Mouse (Mus musculus) hindbrain, embryonic 13.5 days (tissue): Measurements from ENCODE around the gene Wasf2. TPM values are rescaled to one million over a fixed set of nuclear protein-coding genes. Genes with fewer than 3 reads are reported as not detected.
"Not testable (repeated sequence)": the region's sequence is repeated elsewhere in the genome, so short reads cannot be mapped to it uniquely, and the experiment has no call there.

Source experiments
- ATAC-seq: fragments of 200-750 bp; cut with Nextera tagmentation; 2 replicates; pipeline ENCODE4 v1.8.0; 2017; ENCODE audit warnings: moderate TSS enrichment; ENCODE audit not compliant: low FRiP score
- H3K27ac ChIP-seq: fragments of 300-500 bp; sonication (generic); 2 replicates; pipeline ENCODE4 v1.5.1; 2015; ENCODE audit warnings: inconsistent platforms, mild to moderate bottlenecking, moderate library complexity
- H3K27me3 ChIP-seq: fragments of 300-500 bp; sonication (generic); 2 replicates; pipeline ENCODE4 v1.6.1; 2015; ENCODE audit warnings: mild to moderate bottlenecking, inconsistent platforms
- H3K36me3 ChIP-seq: fragments of 300-500 bp; sonication (generic); 2 replicates; pipeline ENCODE4 v1.6.1; 2015; ENCODE audit warnings: mild to moderate bottlenecking, inconsistent platforms
- H3K4me1 ChIP-seq: fragments of 300-500 bp; sonication (generic); replicated peaks from 2 replicates; pipeline ENCODE4 v1.6.1; 2015; ENCODE audit warnings: inconsistent platforms
- H3K4me2 ChIP-seq: fragments of 300-500 bp; sonication (generic); 2 replicates; pipeline ENCODE4 v1.6.1; 2015; ENCODE audit warnings: inconsistent platforms, mild to moderate bottlenecking, moderate library complexity
- H3K4me3 ChIP-seq: fragments of 300-500 bp; sonication (generic); 2 replicates; pipeline ENCODE4 v1.5.1; 2015; ENCODE audit warnings: mild to moderate bottlenecking, inconsistent platforms
- H3K9ac ChIP-seq: fragments of 300-500 bp; sonication (generic); 2 replicates; pipeline ENCODE4 v1.6.1; 2015; ENCODE audit warnings: mild to moderate bottlenecking, inconsistent platforms
- H3K9me3 ChIP-seq: fragments of 300-500 bp; sonication (generic); 2 replicates; pipeline ENCODE4 v1.6.1; 2016; ENCODE audit warnings: inconsistent platforms
- WGBS: fragments of 180-500 bp; shearing (Covaris S2); methylation state at CpG from one replicate; pipeline ENCODE4 v1.1.7; 2015; 5-methylcytosine and 5-hydroxymethylcytosine counted together
- polyA plus RNA-seq: library from polyadenylated mRNA; unstranded; fragments of >200 nt; fragmentation: Nextera tagmentation; extraction: Ambion mirVana; gene quantifications from 2 replicates; pipeline ENCODE4 v1.2.1, GENCODE M21; 2015

The Wasf2 gene
- polyA plus RNA-seq, 1 experiment from 2014 or later, result 35.4 TPM

DNA sequence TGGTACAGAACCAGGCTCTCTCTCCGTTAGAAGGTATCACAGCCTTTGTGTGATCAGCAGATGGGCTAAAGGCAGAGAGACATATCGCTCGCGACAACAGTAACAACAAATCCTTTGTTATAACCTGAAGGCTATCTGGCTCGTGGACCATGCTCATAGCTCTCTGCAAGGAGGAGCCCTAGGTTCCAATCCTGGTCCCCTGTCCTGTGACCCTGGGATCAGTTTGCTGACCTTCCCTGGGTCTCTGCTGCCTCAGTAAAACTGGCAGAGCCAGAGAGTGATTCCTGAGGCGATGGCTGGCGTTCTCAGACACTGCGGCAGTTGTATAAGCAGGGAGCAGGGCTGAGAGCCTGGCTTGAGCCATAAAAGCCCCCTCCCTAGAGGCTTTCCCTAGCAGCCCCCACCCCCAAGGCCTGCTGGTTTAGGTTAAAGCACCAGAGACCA lies 40.0 kb upstream of the Wasf2 start:
- Histone ChIP-seq H3K9ac (peak overlapping the region; percentile 55), H3K27ac (peak overlapping the region; percentile 91), H3K36me3 (no peaks in the 10 kb centered on the region), H3K4me1 (peaks cover 83% of the 10 kb centered on the region), H3K4me3 (no peak overlapping the region), H3K4me2 (0 out of 2 replicates have a peak overlapping the region, but pooled peaks have one; percentile 17), H3K9me3 (no peaks in the 10 kb centered on the region), H3K27me3 (no peaks in the 10 kb centered on the region)
- 31% methylated on average over 8 of the region's 8 CpGs for WGBS
- ATAC-seq, result no peak; the same call in 1 of the 2 replicates

DNA sequence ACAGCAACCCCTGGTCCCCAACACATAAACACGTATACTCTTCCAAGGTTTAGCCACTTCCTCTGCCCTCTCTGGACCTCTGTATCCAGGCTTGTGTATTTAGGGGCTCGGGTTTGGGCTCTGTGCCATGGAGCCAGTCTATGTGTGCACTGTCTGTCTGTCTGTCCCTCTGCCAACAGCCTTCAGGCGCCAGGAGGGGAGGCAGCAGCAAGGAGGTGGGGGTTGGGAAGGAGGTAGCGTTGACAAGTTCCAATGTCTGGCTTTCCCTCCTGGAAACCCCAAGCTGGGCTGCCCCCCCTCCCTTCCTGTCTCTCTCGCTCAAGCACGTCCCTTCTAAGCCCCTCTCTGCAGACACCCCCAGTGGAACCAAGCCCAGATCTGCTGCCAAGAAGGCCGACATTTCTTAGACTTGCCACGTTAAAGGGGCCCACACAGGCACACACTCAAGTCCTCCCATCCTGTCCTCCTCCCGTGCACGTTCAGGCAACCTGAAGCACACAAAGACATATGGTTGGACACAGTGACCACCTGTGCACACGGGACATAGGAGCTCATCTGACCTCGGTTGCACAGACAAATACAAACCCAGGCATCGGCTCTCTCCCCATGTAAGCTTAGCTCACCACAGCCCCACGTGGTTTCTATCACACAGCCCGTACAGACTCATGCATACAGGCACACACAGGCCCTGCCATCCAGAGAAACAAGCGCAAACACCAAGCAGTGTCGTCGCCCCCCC lies 39.4 kb upstream of the Wasf2 start:
- Histone ChIP-seq H3K36me3 (no peaks in the 10 kb centered on the region), H3K9ac (peak overlapping the region; percentile 55; the same call in 1 of the 2 replicates), H3K27ac (peak overlapping the region; percentile 91), H3K4me3 (no peak overlapping the region), H3K4me2 (0 out of 2 replicates have a peak overlapping the region, but pooled peaks have one; percentile 17), H3K27me3 (no peaks in the 10 kb centered on the region), H3K9me3 (no peaks in the 10 kb centered on the region), H3K4me1 (peaks cover 82% of the 10 kb centered on the region)
- ATAC-seq, result peak; percentile 36
- WGBS, result 44% methylated on average over 17 of the region's 18 CpGs

DNA sequence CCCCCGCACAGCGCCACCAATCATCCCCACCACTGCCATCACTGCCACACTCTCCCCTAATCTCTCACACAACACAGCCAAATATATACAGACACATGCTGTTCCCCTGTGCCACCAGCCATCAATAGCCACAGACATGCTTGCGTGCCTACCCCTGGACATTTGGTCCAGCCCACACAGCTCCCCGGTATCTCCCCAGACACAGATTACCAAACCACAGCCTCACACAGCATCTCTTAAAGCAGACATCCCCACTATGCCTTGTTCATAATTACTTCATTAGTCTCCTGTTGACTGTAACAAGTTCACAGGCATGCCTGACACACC lies 38.9 kb upstream of the Wasf2 start:
- Histone ChIP-seq H3K4me2 (no peak overlapping the region), H3K36me3 (no peaks in the 10 kb centered on the region), H3K9me3 (no peaks in the 10 kb centered on the region), H3K4me1 (peaks cover 77% of the 10 kb centered on the region), H3K27me3 (no peaks in the 10 kb centered on the region), H3K4me3 (no peak overlapping the region), H3K9ac (peak overlapping the region; percentile 55; the same call in 1 of the 2 replicates), H3K27ac (peak overlapping the region; percentile 91)
- no peak for ATAC-seq
- 71% methylated on average over 4 of the region's 4 CpGs for WGBS

GRCm38 (mm10) chr4:133092453-133092901 lies 37.8 kb upstream of the Wasf2 start:
- 0 out of 2 replicates have a peak overlapping the region, but pooled peaks have one; percentile 1 for H3K4me3 ChIP-seq
- H3K27me3 ChIP-seq, result no peaks in the 10 kb centered on the region
- H3K9me3 ChIP-seq, result no peaks in the 10 kb centered on the region
- H3K4me1 ChIP-seq, result peaks cover 69% of the 10 kb centered on the region
- peak overlapping the region; percentile 38 for H3K4me2 ChIP-seq
- peak overlapping the region; percentile 91 for H3K27ac ChIP-seq
- H3K9ac ChIP-seq, result peak overlapping the region; percentile 40
- H3K36me3 ChIP-seq, result no peaks in the 10 kb centered on the region
- 2% methylated on average over 18 of the region's 18 CpGs for WGBS
- 0 out of 2 replicates have a peak, but pooled peaks have one; percentile 14 for ATAC-seq

DNA sequence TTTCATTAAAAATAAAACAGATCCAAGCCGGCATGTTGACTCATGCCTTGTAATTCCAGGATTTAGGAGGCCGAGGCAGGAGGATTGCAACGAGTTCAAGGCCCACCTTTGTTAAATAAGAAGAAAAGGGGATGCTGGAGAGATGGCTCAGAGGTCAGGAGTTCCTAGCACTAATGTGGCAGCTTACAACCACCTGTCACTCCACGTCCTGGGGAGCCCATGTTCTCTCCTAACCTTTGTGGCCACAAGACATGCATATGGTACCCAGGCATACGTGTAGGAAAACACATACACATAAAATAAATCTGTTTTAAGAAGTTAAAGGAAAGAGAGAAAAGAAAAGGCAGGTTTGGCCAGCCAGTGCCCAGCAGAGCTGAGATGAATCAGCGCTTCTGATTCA lies 37.2 kb upstream of the Wasf2 start:
- Histone ChIP-seq H3K4me3 (no peak overlapping the region), H3K36me3 (no peaks in the 10 kb centered on the region), H3K9ac (0 out of 2 replicates have a peak overlapping the region, but pooled peaks have one; percentile 39), H3K9me3 (no peaks in the 10 kb centered on the region), H3K27me3 (no peaks in the 10 kb centered on the region), H3K4me1 (peaks cover 63% of the 10 kb centered on the region), H3K4me2 (no peak overlapping the region), H3K27ac (peak overlapping the region; percentile 91)
- 54% methylated on average over 6 of the region's 6 CpGs for WGBS
- no peak for ATAC-seq

GRCm38 (mm10) chr4:133093481-133094033 lies 36.7 kb upstream of the Wasf2 start:
- no peak overlapping the region for H3K4me3 ChIP-seq
- no peaks in the 10 kb centered on the region for H3K36me3 ChIP-seq
- H3K27me3 ChIP-seq, result no peaks in the 10 kb centered on the region
- peak overlapping the region; percentile 91 for H3K27ac ChIP-seq
- H3K4me1 ChIP-seq, result peaks cover 63% of the 10 kb centered on the region
- H3K9ac ChIP-seq, result peak overlapping the region; percentile 39; the same call in 1 of the 2 replicates
- 19% methylated on average over 6 of the region's 6 CpGs for WGBS
- no peak overlapping the region for H3K4me2 ChIP-seq
- H3K9me3 ChIP-seq, result no peaks in the 10 kb centered on the region
- ATAC-seq, result no peak

DNA sequence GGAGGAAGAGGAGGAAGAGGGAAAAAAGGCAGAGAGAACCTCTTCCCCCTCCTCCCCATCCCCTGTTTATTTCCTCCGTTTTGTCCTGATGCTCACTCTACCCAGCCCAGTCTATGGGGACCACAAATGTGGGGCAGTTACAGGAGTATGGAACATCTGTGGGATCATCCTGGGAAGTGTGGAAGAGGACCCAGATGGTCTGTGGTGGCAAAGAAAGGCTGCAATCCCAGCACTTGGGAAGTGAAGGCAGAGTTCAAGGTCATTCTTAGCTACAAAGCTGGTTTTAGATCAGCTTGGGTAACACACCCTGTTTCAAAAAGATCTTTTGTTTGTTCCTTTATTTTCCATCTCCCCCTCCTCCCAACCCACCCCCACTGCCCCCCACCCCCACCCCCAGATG lies 36.0 kb upstream of the Wasf2 start:
- Histone ChIP-seq H3K4me3 (no peak overlapping the region), H3K9ac (no peak overlapping the region)

DNA sequence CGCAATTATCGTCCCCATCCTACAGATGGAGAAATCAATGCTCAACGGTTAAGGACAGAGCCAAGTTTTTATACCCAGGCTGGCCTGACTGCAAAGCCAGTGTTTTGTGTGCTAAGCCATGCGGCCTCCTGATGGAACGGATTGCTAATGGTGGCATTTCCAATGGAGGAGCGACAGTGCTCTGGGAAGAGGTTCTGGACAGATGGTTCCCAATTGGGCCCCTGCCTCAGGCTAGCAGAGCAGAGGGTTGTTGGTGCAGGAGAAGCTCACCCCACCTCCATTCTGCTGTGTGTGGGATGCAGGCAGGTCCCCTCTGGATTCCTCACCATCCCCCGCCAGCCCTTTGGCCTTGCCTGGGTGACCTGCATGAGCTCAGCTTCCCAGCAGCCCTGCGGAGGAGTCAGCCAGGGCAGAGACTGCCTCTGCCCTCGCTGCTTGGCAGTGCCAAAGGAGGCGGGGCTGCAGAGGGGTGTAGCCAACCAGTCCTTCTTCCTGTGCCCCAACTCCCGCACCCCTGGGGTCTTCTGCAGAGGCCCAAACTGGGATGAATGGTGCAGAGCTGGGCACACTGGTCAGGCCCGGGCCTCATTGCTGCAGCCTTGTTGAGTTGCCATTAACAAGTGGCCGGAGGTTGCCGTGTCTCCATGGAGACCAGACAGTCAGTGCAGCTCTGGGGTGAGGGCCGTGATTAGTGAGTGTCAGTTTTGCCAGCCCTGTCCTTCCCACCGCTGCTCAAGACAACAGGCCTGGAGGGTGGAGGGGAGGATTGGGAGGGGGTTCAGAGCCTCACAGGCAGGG lies 35.2 kb upstream of the Wasf2 start:
- no peaks in the 10 kb centered on the region for H3K36me3 ChIP-seq
- peak overlapping the region; percentile 13; the same call in 1 of the 2 replicates for H3K4me3 ChIP-seq
- H3K4me1 ChIP-seq, result peaks cover 56% of the 10 kb centered on the region
- WGBS, result 24% methylated on average over 16 of the region's 16 CpGs
- ATAC-seq, result peak; percentile 81
- H3K27me3 ChIP-seq, result no peaks in the 10 kb centered on the region
- no peaks in the 10 kb centered on the region for H3K9me3 ChIP-seq
- peak overlapping the region; percentile 89 for H3K27ac ChIP-seq
- H3K9ac ChIP-seq, result peak overlapping the region; percentile 26
- H3K4me2 ChIP-seq, result peak overlapping the region; percentile 36

More for the DNA sequence above, 36.0 kb upstream of the Wasf2 start:
- Histone ChIP-seq H3K4me1 (peaks cover 63% of the 10 kb centered on the region), H3K4me2 (no peak overlapping the region), H3K27me3 (no peaks in the 10 kb centered on the region), H3K9me3 (no peaks in the 10 kb centered on the region), H3K36me3 (no peaks in the 10 kb centered on the region), H3K27ac (peak overlapping the region; percentile 89; the same call in 1 of the 2 replicates)
- no peak for ATAC-seq
- WGBS, result 33% methylated on average over 1 of the region's 1 CpGs

GRCm38 (mm10) chr4:133095734-133096065 lies 34.6 kb upstream of the Wasf2 start:
- Histone ChIP-seq H3K4me1 (peaks cover 51% of the 10 kb centered on the region), H3K27ac (peak overlapping the region; percentile 89), H3K9ac (peak overlapping the region; percentile 26; the same call in 1 of the 2 replicates), H3K4me2 (peak overlapping the region; percentile 36)
- H3K4me3 ChIP-seq, H3K27me3 ChIP-seq, ATAC-seq, H3K36me3 ChIP-seq, H3K9me3 ChIP-seq: not testable (repeated sequence)
- 6% methylated on average over 3 of the region's 3 CpGs for WGBS

DNA sequence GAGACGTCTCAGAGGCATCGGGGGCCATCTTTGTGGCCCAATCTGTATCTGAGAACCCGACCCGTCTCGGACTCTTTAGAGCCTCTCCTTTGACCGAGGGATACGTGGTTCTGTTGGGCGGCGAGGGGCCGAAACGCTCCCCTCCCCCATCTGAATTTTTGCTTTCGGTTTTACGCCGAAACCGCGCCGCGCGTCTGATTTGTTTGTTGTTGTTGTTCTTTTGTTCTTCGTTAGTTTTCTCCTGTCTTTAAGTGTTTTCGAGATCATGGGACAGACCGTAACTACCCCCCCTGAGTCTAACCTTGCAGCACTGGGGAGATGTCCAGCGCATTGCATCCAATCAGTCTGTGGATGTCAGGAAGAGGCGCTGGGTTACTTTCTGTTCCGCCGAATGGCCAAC lies 33.6 kb upstream of the Wasf2 start:
- not testable (repeated sequence) for H3K27me3 ChIP-seq, H3K27ac ChIP-seq, ATAC-seq, H3K36me3 ChIP-seq, H3K9ac ChIP-seq, H3K9me3 ChIP-seq
- Histone ChIP-seq H3K4me1 (peaks cover 42% of the 10 kb centered on the region), H3K4me3 (peak overlapping the region; percentile 26; the same call in 1 of the 2 replicates), H3K4me2 (peak overlapping the region; percentile 36; the same call in 1 of the 2 replicates)
- 0% methylated on average over 17 of the region's 26 CpGs for WGBS

DNA sequence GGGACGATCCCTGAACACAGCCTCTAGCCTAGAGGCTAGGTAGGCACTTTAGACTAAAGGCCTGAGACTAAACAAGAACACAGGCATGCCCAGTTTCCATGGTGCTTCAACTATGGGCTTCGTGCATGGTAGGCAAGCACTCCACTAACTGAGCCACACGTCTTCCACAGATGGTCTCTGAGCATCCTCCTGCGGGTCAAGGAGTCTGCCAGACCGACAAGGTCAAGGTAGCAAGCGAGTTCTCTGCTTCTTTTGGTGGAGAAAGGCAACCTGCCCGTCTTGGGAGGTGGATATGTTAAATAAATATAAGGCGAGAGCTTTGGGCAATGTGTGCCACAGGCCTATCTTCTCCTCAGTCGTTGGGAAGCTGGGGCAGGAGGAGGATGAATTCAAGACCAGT lies 28.6 kb upstream of the Wasf2 start:
- no peak for ATAC-seq
- H3K9ac ChIP-seq, result no peak overlapping the region
- no peaks in the 10 kb centered on the region for H3K27me3 ChIP-seq
- no peak overlapping the region for H3K27ac ChIP-seq
- H3K9me3 ChIP-seq, result no peaks in the 10 kb centered on the region
- 84% methylated on average over 9 of the region's 9 CpGs for WGBS
- H3K4me2 ChIP-seq, result peak overlapping the region; percentile 22
- H3K4me1 ChIP-seq, result peaks cover 17% of the 10 kb centered on the region
- no peak overlapping the region for H3K4me3 ChIP-seq
- H3K36me3 ChIP-seq, result no peaks in the 10 kb centered on the region
